Mouse (Mus musculus) heart, embryonic 14.5 days (tissue): Measurements from ENCODE around the gene Akap12. TPM values are rescaled to one million over a fixed set of nuclear protein-coding genes. Genes with fewer than 3 reads are reported as not detected.
A peak's percentile ranks its signal among the peaks of the same experiment; 100 is the strongest.

Source experiments
- ATAC-seq: fragments of 200-750 bp; cut with Nextera tagmentation; 2 replicates; pipeline ENCODE4 v1.8.0; 2017; ENCODE audit warnings: low read depth, moderate TSS enrichment; ENCODE audit not compliant: insufficient number of reproducible peaks, insufficient read depth, low FRiP score
- H3K27ac ChIP-seq, 2 experiments: fragments of 200-500 bp in 1 of 2; fragments of 300-500 bp in 1 of 2; sonication (generic) in 1 of 2; replicated peaks in 1 of 2; 2 replicates each; pipeline ENCODE4 v1.5.1; 2012 to 2014; ENCODE audit warnings: low read depth in 2 of 2, low read length in 2 of 2, control low read depth in 1 of 2, mild to moderate bottlenecking in 1 of 2, mixed read lengths in 1 of 2; ENCODE audit not compliant: control insufficient read depth in 1 of 2, insufficient read depth in 1 of 2
- H3K27me3 ChIP-seq: fragments of 300-500 bp; sonication (generic); 2 replicates; pipeline ENCODE4 v1.6.1; 2014; ENCODE audit warnings: mild to moderate bottlenecking, low read length, control low read depth; ENCODE audit not compliant: control insufficient read depth, insufficient read depth
- H3K36me3 ChIP-seq: fragments of 300-500 bp; sonication (generic); 2 replicates; pipeline ENCODE4 v1.6.1; 2014; ENCODE audit warnings: mild to moderate bottlenecking, control low read depth, low read length, mixed read lengths; ENCODE audit not compliant: control insufficient read depth, insufficient read depth
- H3K4me1 ChIP-seq, 2 experiments: fragments of 200-500 bp in 1 of 2; fragments of 300-500 bp in 1 of 2; sonication (generic) in 1 of 2; 2 replicates each; pipeline ENCODE4 v1.6.1; 2012 to 2014; ENCODE audit warnings: low read length in 2 of 2, control low read depth in 1 of 2, mixed read lengths in 1 of 2; ENCODE audit not compliant: control insufficient read depth in 2 of 2, insufficient read depth in 2 of 2
- H3K4me2 ChIP-seq: fragments of 300-500 bp; sonication (generic); 2 replicates; pipeline ENCODE4 v1.6.1; 2014; ENCODE audit warnings: mild to moderate bottlenecking, low read length
- H3K4me3 ChIP-seq, 2 experiments: fragments of 200-500 bp in 1 of 2; fragments of 300-500 bp in 1 of 2; sonication (generic) in 1 of 2; 2 replicates each; pipeline ENCODE4 v1.5.1; 2012 to 2014; ENCODE audit warnings: low read length in 2 of 2, mild to moderate bottlenecking in 2 of 2, control low read depth in 1 of 2, low read depth in 1 of 2, moderate library complexity in 1 of 2; ENCODE audit not compliant: control insufficient read depth in 1 of 2, insufficient read depth in 1 of 2
- H3K9ac ChIP-seq: fragments of 300-500 bp; sonication (generic); 2 replicates; pipeline ENCODE4 v1.6.1; 2014; ENCODE audit warnings: mild to moderate bottlenecking, low read length
- H3K9me3 ChIP-seq: fragments of 300-500 bp; sonication (generic); 2 replicates; pipeline ENCODE4 v1.6.1; 2016; ENCODE audit warnings: low read length, control low read depth; ENCODE audit not compliant: control insufficient read depth
- WGBS: fragments of 180-500 bp; shearing (Covaris S2); extraction: QIAGEN DNeasy Blood & Tissue Kit; methylation state at CpG from one replicate; pipeline ENCODE4 v1.1.7; 2014; 5-methylcytosine and 5-hydroxymethylcytosine counted together
- polyA plus RNA-seq: library from polyadenylated mRNA; unstranded; fragments of >200 nt; fragmentation: Nextera tagmentation; extraction: Ambion mirVana; gene quantifications from 2 replicates; pipeline ENCODE4 v1.2.1, GENCODE M21; 2014

Akap12 gene
- polyA plus RNA-seq, 1 experiment from 2014 or later = 34.7 TPM

DNA sequence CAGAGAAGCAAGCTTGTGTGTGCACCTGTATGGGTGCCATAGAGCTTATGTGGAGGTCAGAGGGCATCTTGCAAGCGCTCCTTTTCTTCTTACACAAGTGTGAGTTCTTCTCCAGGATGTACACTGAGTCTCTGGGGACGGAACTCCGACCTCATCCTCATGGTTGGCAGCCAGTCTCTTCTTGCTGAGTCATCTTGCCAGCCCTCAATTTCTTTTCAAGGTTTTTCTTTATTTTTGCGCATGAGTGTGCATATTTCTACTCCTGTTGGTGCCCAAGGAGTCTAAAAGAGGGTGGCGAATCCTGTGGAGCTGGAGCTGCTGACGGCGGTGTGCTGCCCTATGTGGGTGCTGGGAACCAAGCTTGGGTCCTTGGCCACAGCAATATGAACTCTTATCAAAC is 19.8 kb upstream of the Akap12 start:
- WGBS = 89% methylated on average over 7 of the region's 7 CpGs
- no peaks in the 10 kb centered on the region for H3K9me3 ChIP-seq
- no peak overlapping the region for H3K27ac ChIP-seq
- ATAC-seq = no peak
- no peaks in the 10 kb centered on the region for H3K36me3 ChIP-seq
- no peaks in the 10 kb centered on the region for H3K27me3 ChIP-seq
- no peaks in the 10 kb centered on the region for H3K4me1 ChIP-seq
- H3K9ac ChIP-seq = no peak overlapping the region
- no peak overlapping the region for H3K4me3 ChIP-seq
- no peak overlapping the region for H3K4me2 ChIP-seq

DNA sequence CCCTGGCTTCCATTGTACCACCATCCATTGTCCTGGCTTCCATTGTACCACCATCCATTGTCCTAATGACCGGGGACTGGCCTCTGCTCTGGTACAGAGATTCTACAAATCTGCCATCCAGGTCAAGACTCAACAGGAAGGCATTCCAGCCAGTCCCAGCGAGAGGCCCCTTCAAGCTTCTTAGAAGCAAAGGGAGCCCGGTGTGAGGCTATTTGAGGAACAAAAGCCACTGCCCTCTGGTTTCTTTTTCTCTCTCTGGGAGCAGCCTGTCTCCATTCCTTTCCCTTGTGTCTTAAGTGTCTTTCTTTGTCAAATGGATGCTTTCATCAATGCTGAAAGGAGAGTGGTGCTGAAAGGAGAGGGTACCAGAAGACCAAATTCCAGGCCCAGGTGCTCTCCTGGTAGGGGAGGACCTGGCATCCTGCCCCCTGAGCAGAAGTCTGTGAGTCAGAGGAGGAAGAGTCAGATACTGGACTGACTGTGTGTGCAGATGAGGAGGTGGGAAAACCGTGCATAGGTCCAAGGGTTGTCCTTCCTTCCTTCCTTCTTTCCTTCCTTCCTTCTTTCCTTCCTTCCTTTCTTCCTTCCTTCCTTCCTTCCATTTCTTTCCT is 16.8 kb upstream of the Akap12 start:
- WGBS = 39% methylated on average over 4 of the region's 4 CpGs
- Histone ChIP-seq H3K9me3 (no peaks in the 10 kb centered on the region), H3K36me3 (no peaks in the 10 kb centered on the region), H3K4me2 (no peak overlapping the region), H3K27me3 (no peaks in the 10 kb centered on the region), H3K27ac (no peak overlapping the region), H3K9ac (no peak overlapping the region), H3K4me1 (no peaks in the 10 kb centered on the region; a peak in 1 of 4 replicates), H3K4me3 (no peak overlapping the region)
- no peak for ATAC-seq

DNA sequence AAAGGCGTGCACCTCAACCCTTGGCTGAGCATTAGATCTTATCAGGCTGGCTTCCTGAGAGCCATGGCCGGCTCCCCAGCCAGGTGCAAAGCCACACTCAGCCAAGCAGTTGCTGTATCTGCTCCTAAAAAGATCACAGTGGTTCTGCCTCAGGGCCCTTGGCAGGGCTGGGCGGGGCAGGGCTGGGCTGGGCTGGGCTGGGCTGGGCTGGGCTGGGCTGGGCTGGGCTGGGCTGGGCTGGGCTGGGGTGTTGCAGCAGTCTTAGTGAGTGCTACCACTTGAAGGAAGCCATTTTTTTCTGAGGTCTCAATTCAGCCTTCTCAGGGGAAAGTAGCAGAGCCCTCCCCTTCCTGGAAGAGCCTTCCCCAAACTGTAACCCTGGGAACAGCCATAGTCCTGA is 15.5 kb upstream of the Akap12 start:
- no peak overlapping the region for H3K9ac ChIP-seq
- no peak overlapping the region for H3K4me3 ChIP-seq
- H3K4me1 ChIP-seq = no peaks in the 10 kb centered on the region; a peak in 1 of 4 replicates
- no peaks in the 10 kb centered on the region for H3K9me3 ChIP-seq
- no peaks in the 10 kb centered on the region for H3K27me3 ChIP-seq
- H3K27ac ChIP-seq = no peak overlapping the region
- ATAC-seq = no peak
- H3K36me3 ChIP-seq = no peaks in the 10 kb centered on the region
- H3K4me2 ChIP-seq = no peak overlapping the region
- WGBS = 84% methylated on average over 3 of the region's 3 CpGs

DNA sequence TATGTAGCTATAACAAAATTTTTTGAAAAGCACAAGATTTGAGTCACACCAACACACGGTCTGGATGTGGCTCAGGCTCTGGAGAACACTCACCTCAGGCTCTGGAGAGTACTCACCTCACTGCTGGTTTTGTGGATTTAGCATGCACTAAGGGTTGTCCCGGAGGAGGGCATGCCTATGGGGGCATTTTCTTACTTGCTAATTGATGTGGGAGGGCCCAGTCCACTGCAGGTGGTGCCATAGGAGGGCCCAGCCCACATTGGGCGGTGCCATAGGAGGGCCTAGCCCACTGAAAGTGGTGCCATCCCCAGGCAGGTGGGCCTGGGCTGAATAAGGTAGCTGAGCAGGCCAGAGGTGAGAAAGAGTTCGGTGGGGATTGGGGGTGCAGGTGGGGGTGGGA is 12.6 kb upstream of the Akap12 start:
- no peak for ATAC-seq
- 78% methylated on average over 4 of the region's 4 CpGs for WGBS

DNA sequence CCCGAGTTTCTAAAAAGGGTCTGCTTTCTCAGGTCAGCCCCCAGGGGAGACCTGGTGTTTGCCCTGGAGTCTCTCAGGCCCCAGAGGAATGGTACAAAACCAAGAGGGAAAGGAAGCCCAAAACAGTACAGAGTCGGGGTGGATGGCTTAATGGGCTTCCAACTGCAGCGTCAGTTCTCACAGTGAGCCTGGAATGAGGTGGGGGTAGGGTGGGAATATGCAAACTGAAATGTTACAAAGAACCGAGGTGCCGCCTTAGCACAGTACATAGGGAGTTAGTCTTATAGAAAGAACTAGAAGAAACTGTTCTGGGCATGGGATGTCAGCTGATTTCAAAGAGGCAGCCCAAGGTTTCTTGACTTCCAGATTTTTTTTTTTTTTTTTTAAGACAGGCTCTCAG is 11.7 kb upstream of the Akap12 start:
- Histone ChIP-seq H3K36me3 (no peaks in the 10 kb centered on the region), H3K4me3 (no peak overlapping the region), H3K27me3 (no peaks in the 10 kb centered on the region), H3K4me2 (no peak overlapping the region), H3K9me3 (no peaks in the 10 kb centered on the region), H3K9ac (no peak overlapping the region), H3K4me1 (no peaks in the 10 kb centered on the region; a peak in 1 of 4 replicates), H3K27ac (no peak overlapping the region)
- 50% methylated on average over 5 of the region's 5 CpGs for WGBS
- no peak for ATAC-seq

More for the DNA sequence above, 12.6 kb upstream of the Akap12 start:
- Histone ChIP-seq H3K4me1 (no peaks in the 10 kb centered on the region; a peak in 1 of 4 replicates), H3K27ac (no peak overlapping the region), H3K36me3 (no peaks in the 10 kb centered on the region), H3K4me2 (no peak overlapping the region), H3K4me3 (no peak overlapping the region), H3K9me3 (no peaks in the 10 kb centered on the region), H3K27me3 (no peaks in the 10 kb centered on the region), H3K9ac (no peak overlapping the region)

DNA sequence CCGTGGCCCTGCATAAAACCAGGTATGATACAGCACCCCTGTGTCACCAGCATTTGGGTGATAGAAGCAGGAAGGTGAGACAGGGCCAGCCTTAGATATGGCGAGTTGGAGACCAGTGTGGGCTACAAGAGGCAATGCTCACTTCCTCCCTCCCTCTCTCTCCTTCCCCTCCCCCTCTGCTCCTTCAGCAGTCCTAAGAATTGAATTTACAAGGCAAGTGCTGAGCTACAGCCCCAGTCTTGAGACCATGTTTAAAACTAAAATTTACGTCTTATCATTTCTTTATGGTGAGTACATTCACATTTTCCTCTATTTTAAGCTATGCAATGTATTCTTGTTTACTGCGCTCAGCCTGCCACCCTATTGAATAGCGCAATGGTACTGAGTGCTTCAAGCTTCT is 5.3 kb upstream of the Akap12 start:
- Histone ChIP-seq H3K27ac (no peak overlapping the region), H3K27me3 (no peaks in the 10 kb centered on the region), H3K4me3 (no peak overlapping the region), H3K9ac (no peak overlapping the region), H3K4me2 (no peak overlapping the region), H3K9me3 (no peaks in the 10 kb centered on the region), H3K4me1 (peaks cover 4 to 8% of the 10 kb centered on the region in 2 experiments; a peak in 2 of 4 replicates), H3K36me3 (no peaks in the 10 kb centered on the region)
- ATAC-seq = no peak
- WGBS = 61% methylated on average over 5 of the region's 5 CpGs

DNA sequence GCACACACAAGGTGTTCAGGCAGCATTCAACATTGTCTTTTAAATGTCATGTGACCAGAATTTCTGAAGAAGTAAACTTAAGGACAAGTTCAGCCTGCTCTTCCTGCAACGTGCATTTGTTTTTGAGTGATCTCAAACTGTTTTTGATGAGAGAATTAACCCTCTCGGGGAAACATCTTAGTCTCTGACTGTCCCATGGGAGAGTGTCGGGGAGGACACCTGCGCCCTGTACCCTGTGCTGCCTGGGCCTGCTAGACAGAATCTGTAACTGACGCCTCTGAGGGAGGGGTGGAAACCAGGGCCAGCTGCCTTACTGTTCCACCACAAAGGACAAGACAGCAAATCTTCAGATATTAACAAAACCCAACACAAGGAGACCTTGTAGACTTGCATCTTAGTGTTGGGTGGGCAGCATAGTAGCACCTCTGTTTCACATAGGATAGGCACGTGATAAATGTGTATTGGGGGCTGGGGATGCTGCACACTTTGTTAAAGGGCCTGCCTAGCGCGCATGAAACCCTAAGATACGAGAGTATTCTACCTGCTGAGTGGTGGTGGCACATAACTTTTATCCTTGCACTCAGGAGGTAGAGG is 4.7 kb upstream of the Akap12 start:
- Histone ChIP-seq H3K9me3 (no peaks in the 10 kb centered on the region), H3K9ac (no peak overlapping the region), H3K36me3 (no peaks in the 10 kb centered on the region), H3K4me1 (peaks cover 4 to 10% of the 10 kb centered on the region in 2 experiments; a peak in 2 of 4 replicates), H3K27me3 (no peaks in the 10 kb centered on the region), H3K27ac (no peak overlapping the region), H3K4me3 (no peak overlapping the region), H3K4me2 (no peak overlapping the region)
- 81% methylated on average over 9 of the region's 9 CpGs for WGBS
- ATAC-seq = no peak

DNA sequence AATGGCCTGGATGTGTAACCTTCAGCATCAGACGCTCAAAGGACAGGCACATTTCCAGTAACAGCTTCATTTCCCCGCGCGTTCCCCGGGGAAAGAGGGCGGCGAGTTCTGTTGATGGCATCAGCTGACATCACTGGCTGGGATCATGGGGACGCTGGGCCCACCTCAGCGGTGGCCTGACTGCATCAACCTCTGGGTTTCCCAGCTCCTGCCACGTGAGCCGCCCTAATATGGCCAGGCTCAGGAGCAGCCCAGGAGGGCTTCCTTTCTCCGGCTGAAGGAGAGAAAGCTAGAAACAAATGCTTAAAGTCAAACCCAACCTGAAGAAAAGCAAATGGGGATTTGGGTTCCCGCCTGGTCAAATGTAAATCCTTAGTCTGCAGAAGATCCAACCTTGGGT is 539 bp upstream of the Akap12 start:
- peak overlapping the region; percentile 79 for H3K9ac ChIP-seq
- no peak overlapping the region for H3K27ac ChIP-seq
- 1% methylated on average over 13 of the region's 13 CpGs for WGBS
- 0 out of 2 replicates have a peak, but pooled peaks have one; percentile 54 for ATAC-seq
- no peaks in the 10 kb centered on the region for H3K9me3 ChIP-seq
- peak overlapping the region; percentile 99 for H3K4me2 ChIP-seq
- H3K27me3 ChIP-seq = no peaks in the 10 kb centered on the region
- peak overlapping the region; percentile 52 to 68 for H3K4me3 ChIP-seq
- H3K4me1 ChIP-seq = peaks cover 4 to 10% of the 10 kb centered on the region in 2 experiments; a peak in 2 of 4 replicates
- H3K36me3 ChIP-seq = no peaks in the 10 kb centered on the region
